Mouse (Mus musculus) small intestine, adult 2 months (tissue): ENCODE data around the gene Dync2h1.

Experiments
- CTCF ChIP-seq: fragments of 200-500 bp; IDR thresholded peaks from 2 replicates; pipeline ENCODE4 v1.5.1; 2012; ENCODE audit warnings: low read depth, mild to moderate bottlenecking, control low read depth, inconsistent platforms, low read length, moderate library complexity, mixed read lengths; ENCODE audit not compliant: insufficient replicate concordance, insufficient read length; ENCODE audit errors: extremely low read depth
- POLR2A ChIP-seq: fragments of 200-500 bp; IDR thresholded peaks from 2 replicates; pipeline ENCODE4 v1.6.1; 2012; ENCODE audit warnings: low read depth, mild to moderate bottlenecking, control low read depth, inconsistent platforms, low read length, moderate library complexity

DNA sequence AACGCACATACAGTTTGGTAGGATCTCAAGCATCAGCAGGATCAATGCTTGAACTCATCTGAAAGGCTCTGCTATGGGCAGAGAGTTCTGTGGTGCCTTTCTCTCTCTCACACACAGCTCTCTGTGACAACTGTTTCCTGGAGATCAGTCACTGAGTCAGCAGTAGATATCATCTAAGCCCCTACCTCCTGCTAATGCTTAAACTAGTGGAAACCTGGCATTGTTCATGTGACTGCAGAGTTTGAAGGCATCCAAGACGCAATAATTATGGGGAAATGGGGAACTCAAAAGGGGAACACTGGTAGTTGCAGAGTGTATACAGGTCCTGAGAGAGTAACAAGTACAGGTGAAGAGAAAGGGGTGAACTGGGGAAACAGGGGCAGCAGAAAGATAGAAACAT lies 109.6 kb downstream of the Dync2h1 start:
- TF ChIP-seq CTCF (no peak), POLR2A (no peak)
